Mouse (Mus musculus): ENCODE data around the gene Gm10840.

DNA sequence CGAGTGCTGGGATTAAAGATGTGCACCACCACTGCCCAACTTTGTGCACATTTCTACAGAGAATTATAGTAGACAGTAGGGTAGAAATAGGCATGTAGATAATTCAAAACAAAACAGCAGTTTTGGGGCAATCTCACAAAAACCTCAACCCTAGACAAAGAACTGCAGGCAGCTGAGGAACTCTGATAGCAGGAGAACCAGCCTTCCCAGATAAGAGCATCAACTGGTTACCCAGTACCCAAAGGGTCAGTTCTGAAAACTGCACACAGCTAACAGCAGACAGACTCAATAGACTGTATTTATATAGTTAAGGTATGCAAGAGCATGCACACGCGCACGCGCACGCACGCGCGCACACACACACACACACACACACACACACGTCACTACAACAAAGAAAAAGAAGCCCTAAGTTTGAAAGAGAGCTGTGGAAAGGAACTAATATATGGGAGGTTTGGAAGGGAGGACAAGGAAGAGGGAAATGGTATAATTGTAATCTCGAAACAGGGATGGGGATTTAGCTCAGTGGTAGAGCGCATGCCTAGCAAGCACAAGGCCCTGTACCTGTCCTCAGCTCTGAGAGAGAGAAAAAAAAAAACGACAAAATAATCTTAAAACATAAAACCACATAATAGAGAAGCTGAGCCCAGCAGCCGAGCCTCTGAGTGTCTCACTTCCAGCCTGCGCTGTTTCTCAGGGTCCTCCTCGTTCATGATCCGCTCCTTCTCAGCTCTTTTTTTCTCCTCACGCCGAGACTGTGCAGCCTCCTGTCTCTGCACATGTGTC, 40.9 kb downstream of the Gm10840 start:
- TF ChIP-seq CTCF (conservative IDR thresholded peaks at IDR 0.05; ENCODE audit: insufficient read depth, insufficient read length, low read depth, low read length) (no peak), POLR2A (IDR thresholded peaks at IDR 0.05; ENCODE audit: low read depth, low read length) (no peak)
